Mouse (Mus musculus) ES-E14 (cell line): ENCODE measurements around the gene Kiss1.

Experiments
- HCFC1 ChIP-seq: IDR thresholded peaks from 2 replicates; pipeline ENCODE4 v1.6.1; 2012; ENCODE audit warnings: low read length, inconsistent platforms, borderline replicate concordance; ENCODE audit not compliant: insufficient read depth
- ZC3H11A ChIP-seq: IDR thresholded peaks from 2 replicates; pipeline ENCODE4 v1.6.1; 2012; ENCODE audit warnings: low read depth, mild to moderate bottlenecking, inconsistent platforms, low read length, borderline replicate concordance

GRCm38 (mm10) chr1:133311240-133311639 lies 10.4 kb upstream of the Kiss1 start:
- TF ChIP-seq ZC3H11A = no peak; the same call in 1 of the 2 replicates
- TF ChIP-seq HCFC1 = no peak
